Mouse (Mus musculus): ENCODE results near the gene Thumpd3.
A peak's percentile ranks its signal among the peaks of the same experiment; 100 is the strongest.

Thumpd3 gene

DNA sequence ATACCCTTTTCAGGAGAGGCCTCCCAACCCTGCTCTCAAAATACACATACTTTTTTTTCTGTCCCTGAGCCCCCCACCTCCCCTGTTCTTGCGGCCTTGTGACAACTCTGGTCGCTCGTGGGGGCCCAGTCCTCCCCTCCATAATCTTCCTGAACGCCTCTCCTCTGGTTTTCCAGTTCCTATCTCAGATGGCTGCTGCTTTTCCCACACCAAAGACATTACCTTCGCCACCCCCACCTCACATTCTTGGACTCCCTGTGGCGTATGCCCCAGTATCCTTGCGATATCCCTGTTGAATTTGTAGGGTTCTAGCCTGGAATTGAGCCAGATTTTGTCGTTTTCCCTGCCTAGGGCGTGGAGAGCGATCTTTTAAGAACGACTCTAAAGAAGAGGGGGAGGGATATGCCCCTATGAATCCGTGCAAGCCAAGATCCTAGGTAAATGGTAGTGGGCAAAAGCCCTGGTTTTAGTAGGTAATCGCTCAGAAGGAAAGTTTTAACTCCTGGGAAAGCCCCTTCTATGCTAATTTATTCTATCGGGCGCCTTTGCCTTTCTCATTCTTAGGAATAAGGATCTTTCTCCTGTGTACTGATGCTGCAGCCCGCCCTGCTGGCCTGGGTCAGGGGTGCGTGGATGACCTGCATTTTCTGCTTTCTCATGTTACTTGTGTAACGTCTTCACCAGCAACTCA is 32.2 kb downstream of the Thumpd3 start:
- peak; percentile 74 for DNase-seq (ENCODE audit: low read depth, low spot score)

DNA sequence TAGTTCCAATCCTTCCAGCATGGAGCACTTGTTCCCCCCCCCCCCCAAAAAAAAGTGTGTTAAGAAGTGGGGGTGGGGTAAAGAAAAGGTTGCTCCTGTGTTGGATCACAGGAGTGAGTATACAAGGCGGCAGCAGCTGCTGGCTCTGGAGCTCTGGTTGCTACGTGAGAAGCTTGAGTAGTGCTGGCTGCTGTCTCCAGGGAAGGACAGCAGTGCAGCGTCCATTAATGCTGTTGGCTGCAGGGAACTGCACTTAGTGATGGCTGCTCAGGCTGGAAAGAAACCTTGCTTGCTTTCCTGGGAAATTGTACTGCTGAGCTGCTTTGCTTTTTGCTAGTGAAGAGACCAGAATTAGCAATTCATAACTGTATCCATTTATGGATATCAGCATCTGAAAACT is 33.5 kb downstream of the Thumpd3 start:
- DNase-seq (ENCODE audit: low read depth, low spot score) = peak; percentile 42

GRCm38 (mm10) chr6:113082229-113082628 is 36.2 kb downstream of the Thumpd3 start:
- DNase-seq (ENCODE audit: low read depth, low spot score) = peak; percentile 62

DNA sequence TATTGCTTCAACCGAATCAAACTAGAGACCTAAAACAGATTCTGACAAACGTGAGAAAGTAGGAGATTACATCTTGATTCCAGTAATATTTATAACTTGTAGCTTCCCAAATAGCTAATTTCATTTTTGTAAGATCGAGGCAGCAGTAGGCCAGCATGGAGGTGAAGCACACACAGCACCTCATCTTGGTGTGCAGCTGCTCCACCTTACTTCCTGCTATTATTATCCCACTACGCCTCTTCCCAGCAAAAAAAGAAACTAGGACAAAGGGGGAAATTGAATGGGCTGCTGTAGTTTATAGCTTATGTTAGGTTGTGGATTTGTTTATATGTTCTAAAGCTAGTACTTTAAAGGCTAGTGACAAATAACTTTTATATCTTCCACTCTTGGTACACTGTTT is 38.6 kb downstream of the Thumpd3 start:
- no peak for DNase-seq (ENCODE audit: low read depth, low spot score)

DNA sequence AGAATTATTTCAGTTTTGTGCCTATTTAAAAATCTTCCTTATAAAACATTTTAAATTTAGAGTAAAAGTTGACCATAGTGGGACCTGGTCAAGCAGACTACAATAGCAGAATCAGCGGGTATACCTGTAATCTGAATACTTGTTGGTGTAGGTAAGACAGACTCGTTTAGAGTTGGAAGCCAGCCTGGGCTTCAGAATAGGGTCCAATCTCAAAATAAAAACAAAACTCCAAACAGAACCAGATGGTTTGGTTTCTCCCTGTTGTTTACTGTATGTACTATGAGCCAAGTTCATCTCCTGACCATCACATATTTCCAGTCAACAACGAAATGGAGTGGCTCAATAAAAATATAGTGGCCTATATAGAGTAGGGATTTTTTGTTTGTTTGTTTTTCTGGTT is 47.2 kb downstream of the Thumpd3 start:
- no peak for DNase-seq (ENCODE audit: low read depth, low spot score)

DNA sequence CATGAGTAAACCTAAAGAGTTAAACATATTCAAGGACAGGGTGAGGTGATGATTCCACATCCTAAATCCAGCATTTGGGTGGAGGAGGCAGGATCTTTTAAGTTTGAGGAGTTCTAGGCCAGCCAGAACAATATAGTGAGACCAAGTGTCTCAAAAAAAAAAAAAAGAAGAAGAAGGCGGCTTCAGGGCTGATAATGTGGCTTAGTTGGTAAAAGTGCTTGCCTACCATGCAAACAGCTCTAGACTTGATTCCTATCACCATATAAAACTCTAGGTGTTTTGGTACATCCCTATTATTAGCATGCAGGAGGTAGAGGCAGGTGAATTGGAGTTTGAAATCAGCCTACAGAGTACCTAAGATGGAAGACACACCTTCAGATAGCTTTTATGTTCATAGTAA is 49.5 kb downstream of the Thumpd3 start:
- DNase-seq (ENCODE audit: low read depth, low spot score) = no peak

DNA sequence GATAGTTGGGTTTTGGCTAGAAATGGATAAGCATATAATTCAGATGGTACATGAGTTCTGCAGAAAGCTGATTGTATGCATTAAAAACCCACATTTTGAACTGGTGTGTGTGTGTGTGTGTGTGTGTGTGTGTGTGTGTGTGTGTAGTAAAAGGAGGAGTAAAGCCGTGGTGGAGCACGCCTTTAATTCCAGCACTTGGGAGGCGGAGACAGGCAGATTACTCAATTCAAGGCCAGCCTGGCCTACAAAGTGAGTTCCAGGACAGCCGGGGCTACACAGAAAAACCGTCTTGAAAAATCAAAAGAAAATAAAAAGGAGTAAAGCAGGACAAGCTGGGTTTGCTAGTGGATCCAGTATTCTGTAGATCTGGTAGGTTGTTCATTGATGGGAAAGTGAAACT is 51.6 kb downstream of the Thumpd3 start:
- peak; percentile 45 for DNase-seq (ENCODE audit: low read depth, low spot score)

DNA sequence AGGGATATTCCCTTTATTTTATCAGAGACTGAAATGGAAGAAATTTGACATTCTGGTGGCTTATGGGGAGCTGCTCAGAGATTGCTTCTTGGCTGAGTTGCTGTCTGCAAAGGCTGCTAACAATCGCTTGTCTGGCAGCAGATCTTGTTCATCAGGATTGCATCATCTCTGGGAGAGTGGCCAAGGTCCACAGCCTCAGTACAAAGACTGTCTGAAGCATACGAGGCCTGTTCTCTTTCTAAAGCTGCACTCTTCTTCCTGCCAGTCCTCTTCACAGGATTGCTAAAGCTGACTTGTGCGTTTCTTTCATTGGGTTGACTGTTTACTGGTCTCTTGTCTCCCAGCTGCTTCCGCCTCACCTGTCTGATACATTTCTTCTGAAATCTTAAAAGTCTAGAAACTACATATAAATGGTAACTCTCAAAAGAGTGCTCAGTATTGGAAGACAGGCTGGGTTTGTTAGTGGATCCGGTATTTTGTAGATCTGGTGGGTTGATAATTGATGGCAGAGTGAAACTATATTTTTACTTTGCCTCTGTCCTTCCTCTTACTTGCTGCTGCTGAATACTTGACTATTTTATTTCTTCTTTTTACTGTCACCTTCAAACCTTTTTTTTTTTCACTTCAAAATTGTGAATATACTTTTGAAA is 53.7 kb downstream of the Thumpd3 start:
- DNase-seq (ENCODE audit: low read depth, low spot score) = peak; percentile 60

DNA sequence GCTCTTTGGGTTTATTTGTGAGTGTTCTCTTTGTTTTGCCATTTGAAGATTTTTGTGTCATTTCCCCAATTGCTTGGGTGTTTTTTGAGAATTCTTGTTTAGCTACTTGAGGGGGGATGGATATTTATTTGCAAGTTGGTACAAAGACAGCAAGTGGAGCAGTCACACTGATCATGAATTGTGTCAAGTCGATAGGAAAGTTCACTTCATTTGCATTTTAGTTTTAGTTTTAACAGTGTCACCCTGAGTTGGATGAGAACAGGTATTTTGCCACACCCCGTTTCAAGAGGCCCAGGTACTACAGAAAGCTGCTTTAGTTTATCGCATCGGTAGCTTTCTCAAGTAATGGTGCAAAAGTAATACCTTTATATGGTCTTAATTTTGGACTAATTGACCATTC is 56.5 kb downstream of the Thumpd3 start:
- no peak for DNase-seq (ENCODE audit: low read depth, low spot score)

DNA sequence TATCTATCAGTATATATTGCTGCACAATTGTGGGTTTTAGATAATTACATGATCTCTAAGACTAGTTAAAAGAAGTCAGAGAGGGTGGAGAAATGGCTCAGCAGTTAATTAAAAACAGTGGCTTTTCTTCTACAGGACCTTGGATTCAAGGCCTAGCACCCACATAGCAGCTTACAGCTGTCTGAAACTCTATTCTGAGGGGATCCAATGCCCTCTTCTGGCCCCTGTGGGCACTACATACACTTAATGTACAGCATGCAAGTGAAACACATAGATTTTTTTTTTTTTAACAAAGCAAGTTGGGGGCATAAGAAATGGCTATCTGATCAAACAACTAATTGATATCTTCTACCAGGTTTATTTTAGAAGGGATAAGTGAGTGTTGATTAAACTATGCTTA is 57.7 kb downstream of the Thumpd3 start:
- DNase-seq (ENCODE audit: low read depth, low spot score) = peak; percentile 81

GRCm38 (mm10) chr6:113109378-113109777 is 63.4 kb downstream of the Thumpd3 start:
- no peak for DNase-seq (ENCODE audit: low read depth, low spot score)

DNA sequence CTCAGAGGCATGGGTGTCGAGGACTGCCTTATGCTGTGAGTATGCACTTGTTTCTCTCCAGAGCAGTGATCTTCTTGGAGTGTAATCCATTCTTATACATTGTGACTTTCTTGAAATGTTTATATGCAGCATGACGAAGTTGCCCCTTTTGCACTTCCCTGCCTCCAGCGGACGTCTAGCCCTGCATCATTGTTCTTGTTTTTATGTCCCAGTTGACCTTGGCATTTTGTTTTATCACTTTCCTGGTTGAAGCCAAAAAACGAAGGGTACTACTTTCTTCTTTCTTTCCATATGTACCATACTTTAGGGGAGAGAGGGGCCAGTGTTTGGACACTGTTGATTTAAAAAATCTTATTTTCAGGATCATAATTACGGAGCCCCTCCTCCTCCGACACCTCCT is 63.9 kb downstream of the Thumpd3 start:
- DNase-seq (ENCODE audit: low read depth, low spot score) = no peak
